In genomic region chr4:54712929-54713328, GRCm38 (mm10) we compare ENCODE assay signal across 15 mouse cellular contexts.
DNase-seq lines count a peak whose midpoint lies in the region; ATAC-seq and TF ChIP-seq lines count a peak whose summit lies in the region.
"Had no signal": no experiment of that assay in that cellular context is flagged by ENCODE, and none has a peak within 500 bp of the region (broad histone marks: within the 10 kb centered on the region; RNA-seq: fewer than 3 reads in every experiment).

No protein-coding gene starts in this region.

- no peak overlapping the region for H3K27ac ChIP-seq in lung, embryonic 14.5 days (ENCODE audit: low read depth)
- no peak overlapping the region for H3K27ac ChIP-seq in embryonic facial prominence, embryonic 12.5 days
- H3K27ac ChIP-seq: liver, embryonic 14.5 days; midbrain, embryonic 13.5 days; neural tube, embryonic 15.5 days had no signal

- 16% methylated on average over 3 of the region's 3 CpGs for WGBS in lung, embryonic 14.5 days
- 41% methylated on average over 3 of the region's 3 CpGs for WGBS in lung, adult 2 months
- WGBS in embryonic facial prominence, embryonic 12.5 days: 45% methylated on average over 3 of the region's 3 CpGs

- TF ChIP-seq CTCF in lung, embryonic 14.5 days (IDR thresholded peaks at IDR 0.05; ENCODE audit: low read depth): no peak
- TF ChIP-seq CTCF in lung, adult 2 months (IDR thresholded peaks at IDR 0.05; ENCODE audit: insufficient read depth, low read length): no peak

- H3K9me3 ChIP-seq in lung, embryonic 14.5 days (ENCODE audit: low read depth, low read length): no peaks in the 10 kb centered on the region
- no peaks in the 10 kb centered on the region for H3K9me3 ChIP-seq in embryonic facial prominence, embryonic 12.5 days
- H3K9me3 ChIP-seq: midbrain, embryonic 13.5 days; neural tube, embryonic 15.5 days had no signal

- H3K36me3 ChIP-seq in lung, embryonic 14.5 days (ENCODE audit: insufficient read depth): no peaks in the 10 kb centered on the region
- no peaks in the 10 kb centered on the region for H3K36me3 ChIP-seq in embryonic facial prominence, embryonic 12.5 days
- H3K36me3 ChIP-seq: midbrain, embryonic 13.5 days; neural tube, embryonic 15.5 days had no signal

- intact Hi-C loops in gastrocnemius, postnatal 14 days (cut with DNase I; ENCODE audit: low total_unique reads): no loop called here

- no peaks in the 10 kb centered on the region for H3K27me3 ChIP-seq in lung, embryonic 14.5 days (ENCODE audit: insufficient read depth, low read length)
- no peaks in the 10 kb centered on the region for H3K27me3 ChIP-seq in embryonic facial prominence, embryonic 12.5 days
- H3K27me3 ChIP-seq: CH12.LX; midbrain, embryonic 13.5 days; neural tube, embryonic 15.5 days had no signal

- no peak for TF ChIP-seq POLR2A in lung, adult 2 months (IDR thresholded peaks at IDR 0.05; ENCODE audit: borderline replicate concordance, extremely low read depth, low read depth, low read length)

- ATAC-seq in lung, embryonic 14.5 days (ENCODE audit: insufficient read depth): peak; percentile 75; the same call in 1 of the 2 replicates
- peak; percentile 60 for ATAC-seq in embryonic facial prominence, embryonic 12.5 days (ENCODE audit: insufficient number of reproducible peaks, insufficient read depth, low FRiP score, low TSS enrichment)
- ATAC-seq: inflammation-experienced regulatory T-cells, adult 6 months; midbrain, embryonic 13.5 days had no signal

- no peaks in the 10 kb centered on the region for H3K4me1 ChIP-seq in lung, embryonic 14.5 days (ENCODE audit: insufficient read depth)
- H3K4me1 ChIP-seq in lung, adult 2 months (ENCODE audit: control insufficient read depth, insufficient read depth, low read length): no peaks in the 10 kb centered on the region; the same call in 1 of the 2 replicates
- H3K4me1 ChIP-seq in embryonic facial prominence, embryonic 12.5 days: 0 out of 2 replicates have a peak, but pooled peaks cover 8% of the 10 kb centered on the region
- H3K4me1 ChIP-seq: midbrain, embryonic 13.5 days; neural tube, embryonic 15.5 days had no signal

- no peak overlapping the region for H3K4me3 ChIP-seq in lung, embryonic 14.5 days (ENCODE audit: low read depth, low read length)
- H3K4me3 ChIP-seq in lung, adult 2 months (replicated peaks; ENCODE audit: extremely low read depth, low read depth, low read length): no peak overlapping the region
- no peak overlapping the region for H3K4me3 ChIP-seq in embryonic facial prominence, embryonic 12.5 days
- H3K4me3 ChIP-seq: midbrain, embryonic 13.5 days; neural tube, embryonic 15.5 days had no signal

- H3K9ac ChIP-seq in lung, embryonic 14.5 days: no peak overlapping the region
- no peak overlapping the region for H3K9ac ChIP-seq in embryonic facial prominence, embryonic 12.5 days
- H3K9ac ChIP-seq: liver, embryonic 14.5 days; midbrain, embryonic 13.5 days; neural tube, embryonic 15.5 days had no signal

- H3K4me2 ChIP-seq in lung, embryonic 14.5 days: no peak overlapping the region
- H3K4me2 ChIP-seq in embryonic facial prominence, embryonic 12.5 days (replicated peaks): no peak overlapping the region
- H3K4me2 ChIP-seq: midbrain, embryonic 13.5 days; neural tube, embryonic 15.5 days had no signal

- peak; percentile 6 to 12 for DNase-seq in gastrocnemius, adult 8-10 months (ENCODE audit: low spot score in 2 of 2)
- no peak for DNase-seq in gastrocnemius, postnatal 14 days
- peak; percentile 61 for DNase-seq in lung, embryonic 14.5 days
- DNase-seq in lung, adult 2 months: no peak
- peak; percentile 59 for DNase-seq in mesoderm, embryonic 11.5 days (ENCODE audit: low read depth, low spot score)
- no peak for DNase-seq in retina, postnatal 1 day
- DNase-seq in cerebellum, adult 18-20 months: no peak
- DNase-seq: layer of hippocampus, postnatal 36 days; right cerebral cortex, postnatal 4 days had no signal

Comparison
In these comparisons a context has a peak if more than half of its experiments do, and no peak if none do; other contexts are left out.
1. DNase-seq: peak in gastrocnemius, adult 8-10 months (2 of 2), lung, embryonic 14.5 days (single experiment) and mesoderm, embryonic 11.5 days (single experiment); none in gastrocnemius, postnatal 14 days (single experiment), lung, adult 2 months (single experiment), retina, postnatal 1 day (single experiment) and cerebellum, adult 18-20 months (0 of 2).